Mouse (Mus musculus) hindbrain, embryonic 14.5 days (tissue): Measurements from ENCODE around the gene Gemin8. TPM values are rescaled to one million over a fixed set of nuclear protein-coding genes. Genes with fewer than 3 reads are reported as not detected.

Source experiments
- polyA plus RNA-seq: library from polyadenylated mRNA; unstranded; fragments of >200 nt; fragmentation: Nextera tagmentation; extraction: Ambion mirVana; gene quantifications from 2 replicates; pipeline ENCODE4 v1.2.1, GENCODE M21; 2014

Gene Gemin8
- polyA plus RNA-seq, 1 experiment from 2014 or later: 10.5 TPM

Other genes starting within 250 kb of the Gemin8 start
- 233 and 249 TPM in 2 replicates for gene Gpm6b, start 68.5 kb downstream of the Gemin8 start, polyA plus RNA-seq